Mouse (Mus musculus) midbrain, embryonic 16.5 days (tissue): ENCODE results near the gene Tent5d. TPM values are rescaled to one million over a fixed set of nuclear protein-coding genes. Genes with fewer than 3 reads are reported as not detected.

Experiments
- ATAC-seq: fragments of 200-750 bp; cut with Nextera tagmentation; 2 replicates; pipeline ENCODE4 v1.8.0; 2017; ENCODE audit warnings: moderate TSS enrichment
- H3K27ac ChIP-seq: fragments of 300-500 bp; sonication (generic); 2 replicates; pipeline ENCODE4 v1.5.1; 2014; ENCODE audit warnings: mild to moderate bottlenecking, low read length, mixed read lengths
- H3K27me3 ChIP-seq: fragments of 300-500 bp; sonication (generic); 2 replicates; pipeline ENCODE4 v1.6.1; 2014; ENCODE audit warnings: low read depth, low read length, mixed read lengths; ENCODE audit not compliant: control insufficient read depth, insufficient read depth
- H3K36me3 ChIP-seq: fragments of 300-500 bp; sonication (generic); 2 replicates; pipeline ENCODE4 v1.6.1; 2014; ENCODE audit warnings: mild to moderate bottlenecking, low read length, moderate library complexity, mixed read lengths; ENCODE audit not compliant: control insufficient read depth, insufficient read depth
- H3K4me1 ChIP-seq: fragments of 300-500 bp; sonication (generic); 2 replicates; pipeline ENCODE4 v1.6.1; 2014; ENCODE audit warnings: mild to moderate bottlenecking, low read length, mixed read lengths; ENCODE audit not compliant: control insufficient read depth, insufficient read depth
- H3K4me2 ChIP-seq: fragments of 300-500 bp; sonication (generic); 2 replicates; pipeline ENCODE4 v1.6.1; 2014; ENCODE audit warnings: mild to moderate bottlenecking, low read length, mixed read lengths
- H3K4me3 ChIP-seq: fragments of 300-500 bp; sonication (generic); 2 replicates; pipeline ENCODE4 v1.5.1; 2014; ENCODE audit warnings: low read depth, mild to moderate bottlenecking, low read length, moderate library complexity, mixed read lengths
- H3K9ac ChIP-seq: fragments of 300-500 bp; sonication (generic); 2 replicates; pipeline ENCODE4 v1.6.1; 2014; ENCODE audit warnings: low read depth, low read length, mixed read lengths
- H3K9me3 ChIP-seq: fragments of 300-500 bp; sonication (generic); replicated peaks from 2 replicates; pipeline ENCODE4 v1.6.1; 2014; ENCODE audit warnings: mild to moderate bottlenecking, low read length, mixed read lengths; ENCODE audit not compliant: control insufficient read depth, poor library complexity, severe bottlenecking
- WGBS: fragments of 180-500 bp; shearing (Covaris S2); extraction: QIAGEN DNeasy Blood & Tissue Kit; methylation state at CpG from one replicate; pipeline ENCODE4 v1.1.7; 2014; 5-methylcytosine and 5-hydroxymethylcytosine counted together
- polyA plus RNA-seq: library from polyadenylated mRNA; unstranded; fragments of >200 nt; fragmentation: Nextera tagmentation; extraction: Ambion mirVana; gene quantifications from 2 replicates; pipeline ENCODE4 v1.2.1, GENCODE M21; 2015

Tent5d gene
- polyA plus RNA-seq: not detected in 2 replicates

DNA sequence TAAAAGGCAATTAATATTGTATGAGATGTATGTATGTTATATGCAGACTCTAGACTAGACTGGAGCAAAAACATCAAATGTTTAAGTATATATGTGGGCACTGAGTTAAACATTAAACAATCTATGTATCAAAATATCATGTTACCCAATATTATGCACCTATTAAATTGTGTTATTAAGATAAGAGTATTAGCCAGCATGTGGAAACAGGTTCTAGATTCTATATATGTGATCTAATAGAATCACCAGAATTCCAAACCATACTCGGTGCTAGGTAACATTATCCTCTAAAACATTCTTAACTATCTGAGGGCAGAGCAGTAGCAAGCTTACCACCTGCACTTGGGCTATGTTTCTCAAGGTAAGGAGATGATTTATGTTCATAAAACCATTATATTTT is at the start of gene Tent5d:
Tent5d (plus strand) TSS at position 301 of the 400 bp plus-strand sequence.
- H3K36me3 ChIP-seq: no peaks in the 10 kb centered on the region
- no peaks in the 10 kb centered on the region for H3K4me1 ChIP-seq
- no peak within 1 kb of the TSS for H3K27ac ChIP-seq
- 90% methylated on average over 1 of the region's 1 CpGs for WGBS
- no peak within 1 kb of the TSS for H3K4me3 ChIP-seq
- H3K9ac ChIP-seq: no peak within 1 kb of the TSS
- H3K4me2 ChIP-seq: no peak within 1 kb of the TSS
- no peaks in the 10 kb centered on the region for H3K9me3 ChIP-seq
- ATAC-seq: no peak
- H3K27me3 ChIP-seq: no peaks in the 10 kb centered on the region

DNA sequence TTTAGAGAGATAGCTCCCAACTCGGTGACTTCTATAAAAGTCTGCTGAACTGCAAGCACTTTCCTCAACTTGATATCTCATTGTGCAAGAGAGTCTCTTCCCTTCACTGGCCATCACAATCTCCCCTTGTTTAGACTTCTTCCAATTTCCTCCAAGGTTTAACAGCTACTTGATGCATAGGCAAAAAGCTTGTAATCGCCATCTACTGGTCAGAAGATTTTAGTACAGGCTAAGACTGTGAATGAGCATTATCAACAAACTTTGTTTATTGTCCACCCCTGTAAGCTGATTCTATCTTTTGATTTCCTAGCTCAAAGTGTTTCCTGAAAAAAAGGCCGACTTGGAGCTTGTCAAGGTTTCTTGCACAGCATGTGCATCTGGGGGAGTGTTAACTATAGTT is 24.5 kb upstream of the Tent5d start:
- H3K27me3 ChIP-seq: no peaks in the 10 kb centered on the region
- ATAC-seq: no peak
- H3K9ac ChIP-seq: no peak overlapping the region
- no peaks in the 10 kb centered on the region for H3K9me3 ChIP-seq
- H3K27ac ChIP-seq: no peak overlapping the region
- H3K36me3 ChIP-seq: no peaks in the 10 kb centered on the region
- H3K4me1 ChIP-seq: no peaks in the 10 kb centered on the region
- H3K4me3 ChIP-seq: no peak overlapping the region
- H3K4me2 ChIP-seq: no peak overlapping the region
- 23% methylated on average over 3 of the region's 3 CpGs for WGBS

- Histone ChIP-seq H3K36me3 (no peaks in the 10 kb centered on the region), H3K9me3 (no peaks in the 10 kb centered on the region)
- ATAC-seq: no peak
Measured at GRCm38 (mm10) chrX:107790136-107790535, 2.3 kb upstream of the Tent5d start.

DNA sequence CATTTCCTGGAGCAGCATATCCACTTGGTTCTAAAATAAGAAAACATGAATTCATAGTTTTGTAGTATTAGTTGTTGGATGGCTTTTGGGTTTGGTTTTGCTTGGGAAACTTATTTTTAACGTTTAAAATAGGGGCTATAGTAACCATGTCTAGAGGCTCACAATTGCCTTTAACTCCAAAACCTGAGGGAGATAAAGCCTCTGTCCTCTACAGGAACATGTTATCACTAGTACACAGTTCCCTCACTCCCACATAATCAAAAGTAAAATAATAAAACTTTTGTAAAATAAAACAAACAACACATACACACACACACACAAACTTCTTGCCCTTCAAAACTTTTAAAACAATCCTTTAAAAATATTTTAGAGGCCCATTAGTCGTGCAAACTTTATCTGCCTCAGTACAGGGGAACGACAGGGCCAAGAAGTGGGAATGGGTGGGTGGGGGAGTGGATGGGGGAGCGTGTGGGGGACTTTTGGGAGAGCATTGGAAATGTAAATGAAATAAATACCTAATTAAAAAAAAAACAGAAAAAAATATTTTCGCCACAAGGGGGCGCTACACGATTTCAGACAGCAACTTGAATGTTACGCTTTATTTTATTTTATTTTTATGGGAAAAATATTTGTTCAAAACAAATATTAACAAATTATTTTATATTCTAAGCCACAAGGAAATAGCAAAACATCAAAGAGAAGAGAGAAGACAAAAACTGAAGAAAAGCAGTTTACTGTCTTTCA is 1.5 kb upstream of the Tent5d start:
- Histone ChIP-seq H3K9ac (no peak overlapping the region), H3K27ac (no peak overlapping the region), H3K36me3 (no peaks in the 10 kb centered on the region), H3K4me3 (no peak overlapping the region), H3K4me2 (no peak overlapping the region), H3K9me3 (no peaks in the 10 kb centered on the region), H3K27me3 (no peaks in the 10 kb centered on the region), H3K4me1 (no peaks in the 10 kb centered on the region)
- WGBS: 26% methylated on average over 8 of the region's 8 CpGs
- no peak for ATAC-seq

More at GRCm38 (mm10) chrX:107790136-107790535, 2.3 kb upstream of the Tent5d start:
- Histone ChIP-seq H3K4me3 (no peak overlapping the region), H3K9ac (no peak overlapping the region), H3K27ac (no peak overlapping the region), H3K27me3 (no peaks in the 10 kb centered on the region), H3K4me2 (no peak overlapping the region), H3K4me1 (no peaks in the 10 kb centered on the region)
- WGBS: 100% methylated on average over 1 of the region's 1 CpGs

DNA sequence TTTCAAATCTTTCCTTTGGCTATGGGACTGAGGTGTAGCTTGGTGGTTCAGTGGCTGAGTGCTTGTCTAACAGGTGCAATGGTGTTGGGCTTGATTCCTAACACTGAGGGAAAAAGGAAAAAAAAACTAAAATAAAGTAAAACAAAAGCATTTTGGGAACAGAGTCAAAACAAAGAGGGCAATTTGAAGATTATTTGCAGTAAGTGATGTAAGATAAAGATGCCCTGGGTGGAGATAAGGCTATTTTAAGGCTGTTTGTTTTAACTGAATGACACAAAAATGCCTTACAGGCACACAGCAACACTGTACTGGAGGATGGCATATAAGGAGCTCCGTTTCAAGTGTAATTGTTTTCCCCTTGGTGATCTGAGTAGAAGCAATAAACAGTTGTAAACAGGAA is 3.4 kb downstream of the Tent5d start:
- no peak for ATAC-seq
- no peaks in the 10 kb centered on the region for H3K9me3 ChIP-seq
- no peaks in the 10 kb centered on the region for H3K4me1 ChIP-seq
- 45% methylated on average over 1 of the region's 1 CpGs for WGBS
- no peak overlapping the region for H3K4me3 ChIP-seq
- no peaks in the 10 kb centered on the region for H3K36me3 ChIP-seq
- H3K27me3 ChIP-seq: no peaks in the 10 kb centered on the region
- no peak overlapping the region for H3K9ac ChIP-seq
- no peak overlapping the region for H3K4me2 ChIP-seq
- no peak overlapping the region for H3K27ac ChIP-seq

DNA sequence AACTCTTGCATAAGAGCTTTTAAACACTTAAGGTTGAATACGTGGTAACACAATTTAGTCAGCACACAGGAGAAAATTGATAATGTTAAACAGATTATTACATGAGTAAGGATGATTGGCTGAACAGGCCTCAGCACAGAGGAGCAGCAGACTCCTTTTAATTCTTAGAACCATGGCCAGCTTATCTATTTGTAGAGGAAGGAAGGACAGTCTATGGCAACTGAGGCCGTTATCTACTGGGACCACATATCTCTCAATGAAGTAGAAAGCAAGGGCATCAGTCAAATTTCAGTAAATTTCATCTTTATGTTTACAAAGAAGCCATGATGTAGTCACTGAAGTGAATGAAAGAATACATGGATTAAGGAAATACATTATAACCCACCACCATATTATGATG is 4.5 kb downstream of the Tent5d start:
- no peaks in the 10 kb centered on the region for H3K4me1 ChIP-seq
- H3K4me2 ChIP-seq: no peak overlapping the region
- no peaks in the 10 kb centered on the region for H3K27me3 ChIP-seq
- no peaks in the 10 kb centered on the region for H3K36me3 ChIP-seq
- no peak for ATAC-seq
- WGBS: 94% methylated on average over 2 of the region's 2 CpGs
- no peak overlapping the region for H3K9ac ChIP-seq
- H3K9me3 ChIP-seq: no peaks in the 10 kb centered on the region
- no peak overlapping the region for H3K27ac ChIP-seq
- H3K4me3 ChIP-seq: no peak overlapping the region

DNA sequence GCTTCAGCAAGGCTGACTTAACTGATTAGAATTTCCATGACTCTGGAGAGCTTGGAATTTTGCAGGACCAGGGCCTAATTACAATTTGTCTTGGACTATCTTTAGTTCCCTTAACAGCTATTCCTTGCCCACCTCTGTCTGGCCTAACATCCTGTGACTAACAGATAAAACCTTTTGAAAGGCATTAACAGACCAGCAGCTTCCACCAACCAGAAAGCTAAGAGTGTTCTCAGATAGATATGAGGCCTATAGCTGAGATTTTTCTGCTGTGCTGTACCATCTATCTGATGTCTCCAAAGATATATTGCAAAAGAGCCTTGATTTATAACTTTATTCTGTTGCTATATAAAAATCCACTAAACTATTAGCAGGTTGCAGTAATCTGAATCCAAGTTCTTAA is 19.7 kb downstream of the Tent5d start:
- H3K4me3 ChIP-seq: no peak overlapping the region
- H3K4me1 ChIP-seq: no peaks in the 10 kb centered on the region
- no peaks in the 10 kb centered on the region for H3K36me3 ChIP-seq
- H3K27me3 ChIP-seq: no peaks in the 10 kb centered on the region
- H3K4me2 ChIP-seq: no peak overlapping the region
- no peaks in the 10 kb centered on the region for H3K9me3 ChIP-seq
- H3K9ac ChIP-seq: no peak overlapping the region
- no peak overlapping the region for H3K27ac ChIP-seq
- no peak for ATAC-seq

GRCm38 (mm10) chrX:107815502-107816217 is 23.3 kb downstream of the Tent5d start:
- H3K4me2 ChIP-seq: peak overlapping the region; percentile 52
- peak overlapping the region; percentile 63 for H3K27ac ChIP-seq
- H3K36me3 ChIP-seq: no peaks in the 10 kb centered on the region
- peak; percentile 73 for ATAC-seq
- H3K9ac ChIP-seq: peak overlapping the region; percentile 75
- no peaks in the 10 kb centered on the region for H3K27me3 ChIP-seq
- H3K4me3 ChIP-seq: peak overlapping the region; percentile 60
- 18% methylated on average over 32 of the region's 32 CpGs for WGBS
- H3K4me1 ChIP-seq: no peaks in the 10 kb centered on the region
- no peaks in the 10 kb centered on the region for H3K9me3 ChIP-seq

- H3K4me1 ChIP-seq: no peaks in the 10 kb centered on the region
- WGBS: 24% methylated on average over 26 of the region's 28 CpGs
- H3K27ac ChIP-seq: peak within 1 kb of the TSS; percentile 63
- peak within 1 kb of the TSS; percentile 52 for H3K4me2 ChIP-seq
- no peaks in the 10 kb centered on the region for H3K27me3 ChIP-seq
- no peaks in the 10 kb centered on the region for H3K9me3 ChIP-seq
- H3K36me3 ChIP-seq: no peaks in the 10 kb centered on the region
- H3K4me3 ChIP-seq: peak within 1 kb of the TSS; percentile 60
- peak; percentile 100 for ATAC-seq
- peak within 1 kb of the TSS; percentile 75 for H3K9ac ChIP-seq
Measured at GRCm38 (mm10) chrX:107816218-107816554, 23.8 kb downstream of the Tent5d start, which contains the start of gene 2610002M06Rik. Gene 2610002M06Rik (minus strand): TSS chrX:107816334.
